Mouse (Mus musculus) ZHBTc4 (cell line): ENCODE measurements around the gene Chst10.

ENCODE experiments used
- DNase-seq: peaks from one replicate; pipeline ENCODE4 v3.0.0-alpha.2; 2011; ENCODE audit warnings: low read depth, low spot score

The Chst10 gene

GRCm38 (mm10) chr1:38817268-38817667 is 80.7 kb downstream of the Chst10 start:
- DNase-seq = no peak

GRCm38 (mm10) chr1:38816306-38816705 is 81.7 kb downstream of the Chst10 start:
- DNase-seq = no peak
